Mouse (Mus musculus) left cerebral cortex, adult 8-10 months (tissue): ENCODE measurements around the gene Adat3. TPM values are rescaled to one million over a fixed set of nuclear protein-coding genes. Genes with fewer than 3 reads are reported as not detected.
A peak's percentile ranks its signal among the peaks of the same experiment; 100 is the strongest.

Source experiments
- DNase-seq, 2 experiments: peaks; one replicate each; pipeline ENCODE4 v3.0.0; 2022; ENCODE audit warnings: low spot score in 2 of 2
- total RNA-seq, 4 experiments: library from RNA; stranded (reverse); gene quantifications; 2 replicates each; pipeline ENCODE4 v1.2.4; 2022

Gene Adat3
- total RNA-seq, result 1 to 10 TPM in 3 of 4 experiments, not detected in 1; 1.3 to 4.1 (median 3.4) TPM

GRCm38 (mm10) chr10:80602698-80603325, at the start of gene Adat3, which contains the start of gene Scamp4:
Adat3 (plus strand) TSS chr10:80602880.
Scamp4 (plus strand) TSS chr10:80602872.
- peak; percentile 94 to 97 for DNase-seq

DNA sequence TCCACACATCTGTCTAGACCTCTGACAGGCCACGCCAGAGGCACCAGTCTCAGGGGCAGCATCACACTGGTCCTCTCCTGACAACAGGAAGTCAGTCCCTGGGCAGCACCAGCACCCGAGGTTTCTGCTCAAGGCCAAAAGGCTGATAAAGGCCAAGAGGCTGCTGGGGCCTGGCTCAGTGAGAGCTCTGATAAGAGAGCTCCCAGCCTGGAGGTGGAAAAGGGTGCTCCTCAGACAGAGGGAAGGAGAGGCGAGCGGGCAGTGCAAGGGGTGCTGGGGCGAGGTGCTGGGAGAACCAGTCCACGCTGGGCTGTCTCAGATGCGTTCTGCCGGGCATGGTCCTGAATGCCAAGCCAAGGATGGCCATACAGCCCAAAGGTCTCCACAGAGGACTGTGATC, 49.1 kb upstream of the Adat3 start:
- DNase-seq, result no peak

DNA sequence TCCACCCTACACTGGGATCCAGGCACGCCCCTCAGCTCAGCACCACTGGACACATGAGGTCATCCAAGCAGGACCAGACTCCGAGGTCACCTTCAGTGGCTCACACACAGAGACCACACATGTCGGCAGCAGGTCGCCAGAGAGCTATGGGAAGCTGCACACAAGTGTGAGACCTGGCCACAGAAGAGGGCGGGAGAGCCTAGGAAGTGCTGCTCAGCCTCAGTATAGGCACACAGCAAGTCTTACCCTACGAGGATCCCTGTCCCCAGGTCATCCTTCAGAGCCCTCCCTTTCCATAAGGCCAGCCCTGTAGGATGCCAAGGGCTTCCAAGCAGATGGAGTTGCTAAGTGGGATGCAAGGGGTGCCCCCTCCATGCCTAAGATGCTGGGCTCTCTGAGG, 48.7 kb upstream of the Adat3 start:
- no peak for DNase-seq

GRCm38 (mm10) chr10:80557346-80557965, 45.2 kb upstream of the Adat3 start:
- peak in 1 of 2 experiments; percentile 79 for DNase-seq

GRCm38 (mm10) chr10:80559431-80559830, 43.2 kb upstream of the Adat3 start:
- no peak for DNase-seq

- DNase-seq, result no peak
Measured at GRCm38 (mm10) chr10:80560621-80561020, 42.1 kb upstream of the Adat3 start.

DNA sequence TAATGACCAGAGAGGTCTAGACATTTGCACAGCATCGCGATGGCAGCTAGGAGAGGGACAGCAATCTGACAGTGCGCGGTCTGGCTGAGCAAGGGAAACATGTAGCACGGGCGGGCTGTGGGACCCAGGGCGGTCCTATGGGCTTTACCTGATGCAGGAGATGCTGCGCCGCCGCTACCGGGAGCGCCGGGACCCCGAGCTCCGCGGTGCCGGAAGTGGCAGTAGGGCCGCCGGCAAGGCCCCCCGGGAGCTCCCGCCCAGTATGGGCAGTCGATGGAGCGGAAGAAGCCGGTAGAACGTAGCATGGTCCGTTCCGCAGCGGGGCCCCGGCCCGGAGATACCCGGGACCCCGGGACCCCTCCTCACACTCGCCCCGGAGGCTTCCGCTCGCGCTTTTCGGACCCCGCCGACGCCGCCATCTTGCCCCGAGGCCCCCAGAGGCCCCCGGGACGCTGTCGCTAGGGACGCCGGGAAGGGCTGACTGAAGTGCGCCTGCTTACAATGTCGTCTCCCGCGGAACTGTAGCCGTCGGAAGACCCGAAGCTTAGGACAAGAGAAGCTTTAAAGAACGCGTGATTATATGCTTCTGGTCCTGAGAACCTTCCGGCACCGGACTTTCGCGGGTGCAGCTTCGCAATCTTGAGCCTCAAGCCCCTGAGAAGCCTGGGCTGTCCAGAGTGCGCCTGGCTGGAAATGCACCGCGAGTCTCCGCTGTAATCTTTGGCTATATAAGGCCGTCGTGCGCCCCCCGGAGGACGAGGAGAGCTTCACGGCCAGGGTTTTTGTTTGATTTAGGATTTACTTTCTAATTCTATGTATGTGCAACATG, 41.4 kb upstream of the Adat3 start, which contains the start of gene Rexo1:
Gene Rexo1 (minus strand): TSS at position 445 of the 829 bp plus-strand sequence.
- peak; percentile 89 to 92 for DNase-seq

DNA sequence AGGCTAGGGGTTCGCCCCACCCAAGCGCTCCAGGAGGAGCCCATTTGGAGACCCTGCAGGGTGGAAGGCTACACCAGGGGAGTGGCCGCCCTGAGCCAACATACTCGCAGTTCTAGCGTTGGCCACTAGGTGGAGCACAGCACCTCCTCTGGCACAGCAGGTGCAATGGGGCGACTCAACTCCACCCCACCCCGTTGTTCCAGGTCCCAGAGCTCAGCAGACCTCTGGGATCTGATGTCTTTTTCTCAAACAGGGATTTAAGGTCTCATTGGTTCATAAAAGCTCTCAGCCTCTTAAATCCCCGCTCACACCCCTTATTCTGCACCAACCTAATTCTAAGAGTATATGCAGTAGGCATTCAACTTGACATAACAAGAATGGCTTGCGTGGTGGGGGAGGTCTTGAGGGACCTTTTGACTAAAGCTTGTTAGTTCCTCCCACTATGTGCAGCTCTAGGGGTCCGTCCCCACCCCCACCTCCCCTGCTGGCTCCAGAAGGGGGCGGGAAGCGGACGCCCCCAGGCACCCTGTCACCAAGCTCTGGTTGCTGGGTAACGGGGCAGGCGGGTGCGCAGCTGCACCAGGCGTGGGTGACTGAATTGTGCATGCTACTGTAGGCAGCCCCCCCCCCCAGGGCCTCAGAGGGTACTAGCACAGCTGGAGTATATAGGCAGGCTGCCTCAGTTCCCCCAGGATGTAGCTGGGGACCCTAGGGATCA, 36.1 kb upstream of the Adat3 start:
- peak; percentile 85 to 91 for DNase-seq

GRCm38 (mm10) chr10:80568876-80569275, 33.8 kb upstream of the Adat3 start:
- no peak for DNase-seq

GRCm38 (mm10) chr10:80569664-80570066, 33.0 kb upstream of the Adat3 start:
- DNase-seq, result no peak

DNA sequence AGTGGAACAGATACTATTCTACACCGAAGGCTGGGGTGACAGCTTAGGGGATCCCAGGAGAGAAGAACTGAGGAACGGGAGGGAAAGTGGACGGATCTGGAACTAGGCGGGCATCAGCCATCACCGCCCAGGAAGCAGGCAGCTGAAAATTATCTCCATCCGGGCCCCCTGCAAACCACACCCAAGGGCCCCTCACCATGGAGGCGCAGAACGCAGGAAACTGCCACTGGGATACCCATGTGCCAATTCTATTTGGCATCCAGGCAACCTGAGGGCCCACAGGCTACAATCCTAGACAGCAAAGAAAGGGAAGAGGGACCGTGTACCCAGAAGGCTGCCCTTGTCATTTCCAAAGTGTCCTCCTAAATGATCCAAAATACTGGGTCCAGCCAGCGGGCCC, 32.3 kb upstream of the Adat3 start:
- no peak for DNase-seq

- peak in 1 of 2 experiments; percentile 58 for DNase-seq
Measured at GRCm38 (mm10) chr10:80570871-80571836, 31.5 kb upstream of the Adat3 start.

DNA sequence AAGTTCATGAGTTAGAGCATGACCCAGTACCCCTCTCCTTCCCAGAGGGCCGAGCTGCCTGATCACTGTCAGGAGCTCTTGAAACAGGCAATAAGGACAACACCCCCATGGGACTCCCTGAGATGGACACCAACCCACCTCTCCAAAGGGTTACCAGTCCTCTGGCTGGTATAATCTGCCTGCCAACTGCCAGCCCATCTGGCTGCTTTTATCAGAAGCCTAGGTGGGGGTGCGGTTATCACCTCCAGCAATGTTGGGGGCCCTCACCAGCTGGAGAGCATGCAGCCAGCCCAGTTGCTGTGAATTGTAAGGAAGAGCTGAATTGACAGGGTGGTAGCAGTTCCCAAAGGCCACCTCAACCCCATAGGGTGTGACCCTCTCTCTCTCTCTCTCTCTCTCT, 30.2 kb upstream of the Adat3 start:
- no peak for DNase-seq

DNA sequence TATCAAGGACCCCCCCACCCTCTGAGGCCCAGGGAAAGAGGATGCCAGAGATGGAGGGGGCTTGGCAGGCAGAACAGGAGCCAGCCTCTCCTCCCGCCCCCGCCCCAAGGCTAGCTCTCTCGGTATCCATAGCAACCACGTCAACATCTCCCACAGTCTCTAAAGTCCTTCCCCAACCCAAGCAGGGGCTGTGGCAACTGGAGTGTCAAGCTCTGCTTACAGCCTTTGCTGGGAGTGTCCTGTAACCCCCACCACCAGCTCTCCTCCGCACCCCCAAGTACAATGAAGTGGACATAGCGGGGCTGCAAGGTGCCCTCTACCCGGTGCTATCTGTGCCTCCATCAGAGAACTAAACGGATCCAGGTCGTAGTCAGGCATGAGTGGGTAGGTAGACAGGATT, 28.7 kb upstream of the Adat3 start:
- no peak for DNase-seq

DNA sequence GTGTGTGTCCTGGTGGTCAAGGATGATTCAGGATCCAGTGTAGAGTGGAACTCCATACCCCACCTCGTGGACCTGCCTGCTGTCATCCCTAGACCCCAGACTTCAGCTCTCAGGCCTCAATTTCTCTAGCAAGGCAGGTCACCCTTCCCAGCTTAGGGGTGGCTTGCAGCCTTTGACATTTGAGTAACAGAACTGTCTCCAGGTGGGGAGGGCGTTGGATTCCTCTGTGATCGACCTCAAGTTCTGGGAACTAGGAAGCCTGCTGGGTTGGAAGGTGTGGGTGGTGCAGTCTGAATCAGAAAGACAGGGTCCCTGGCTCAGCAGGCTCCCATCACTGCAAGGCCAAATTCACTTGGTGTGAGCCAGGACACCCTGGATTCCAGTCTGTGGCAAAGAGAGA, 27.8 kb upstream of the Adat3 start:
- no peak for DNase-seq

GRCm38 (mm10) chr10:80575925-80576324, 26.8 kb upstream of the Adat3 start:
- DNase-seq, result no peak

DNA sequence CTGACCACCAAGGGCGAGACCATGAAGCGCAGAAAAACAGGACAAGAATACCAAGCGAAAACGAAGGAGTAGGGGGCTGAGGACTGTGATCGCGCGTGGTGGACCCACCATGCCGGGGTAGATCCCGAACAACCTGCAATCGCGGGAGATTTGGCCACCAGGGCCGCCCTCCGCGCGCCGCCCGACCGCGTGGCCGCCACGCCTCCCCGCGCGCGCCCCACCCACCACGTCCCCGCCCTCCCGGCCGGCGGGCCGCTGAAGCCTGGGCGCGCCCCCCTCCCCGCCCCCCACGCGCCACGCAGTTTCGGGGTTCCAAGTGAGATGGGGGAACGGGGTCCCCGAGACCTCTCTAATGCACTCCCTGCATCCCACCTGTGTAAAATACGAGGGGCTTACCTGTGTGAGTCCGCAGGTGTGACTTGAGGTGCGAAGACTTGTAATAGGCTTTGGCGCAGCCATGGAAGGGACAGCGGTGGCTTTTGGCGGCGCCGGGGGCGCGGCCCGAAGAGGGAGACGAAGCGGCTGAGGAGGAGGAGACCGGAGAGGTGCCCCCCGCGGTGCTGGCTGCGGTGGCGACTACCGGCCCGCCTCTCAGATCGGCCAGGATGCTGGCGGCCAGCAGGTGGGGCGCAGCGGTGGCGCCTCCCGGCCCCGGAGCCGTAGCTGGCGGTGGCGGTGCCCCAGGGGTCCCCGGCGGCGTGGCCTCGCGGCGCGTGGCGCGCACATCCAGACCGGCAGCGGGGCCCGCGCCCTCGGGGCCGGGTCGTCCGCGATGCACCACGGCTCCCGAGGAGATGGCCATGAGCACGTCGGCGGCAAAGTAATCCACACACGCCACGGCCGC, 26.1 kb upstream of the Adat3 start:
- DNase-seq, result no peak

DNA sequence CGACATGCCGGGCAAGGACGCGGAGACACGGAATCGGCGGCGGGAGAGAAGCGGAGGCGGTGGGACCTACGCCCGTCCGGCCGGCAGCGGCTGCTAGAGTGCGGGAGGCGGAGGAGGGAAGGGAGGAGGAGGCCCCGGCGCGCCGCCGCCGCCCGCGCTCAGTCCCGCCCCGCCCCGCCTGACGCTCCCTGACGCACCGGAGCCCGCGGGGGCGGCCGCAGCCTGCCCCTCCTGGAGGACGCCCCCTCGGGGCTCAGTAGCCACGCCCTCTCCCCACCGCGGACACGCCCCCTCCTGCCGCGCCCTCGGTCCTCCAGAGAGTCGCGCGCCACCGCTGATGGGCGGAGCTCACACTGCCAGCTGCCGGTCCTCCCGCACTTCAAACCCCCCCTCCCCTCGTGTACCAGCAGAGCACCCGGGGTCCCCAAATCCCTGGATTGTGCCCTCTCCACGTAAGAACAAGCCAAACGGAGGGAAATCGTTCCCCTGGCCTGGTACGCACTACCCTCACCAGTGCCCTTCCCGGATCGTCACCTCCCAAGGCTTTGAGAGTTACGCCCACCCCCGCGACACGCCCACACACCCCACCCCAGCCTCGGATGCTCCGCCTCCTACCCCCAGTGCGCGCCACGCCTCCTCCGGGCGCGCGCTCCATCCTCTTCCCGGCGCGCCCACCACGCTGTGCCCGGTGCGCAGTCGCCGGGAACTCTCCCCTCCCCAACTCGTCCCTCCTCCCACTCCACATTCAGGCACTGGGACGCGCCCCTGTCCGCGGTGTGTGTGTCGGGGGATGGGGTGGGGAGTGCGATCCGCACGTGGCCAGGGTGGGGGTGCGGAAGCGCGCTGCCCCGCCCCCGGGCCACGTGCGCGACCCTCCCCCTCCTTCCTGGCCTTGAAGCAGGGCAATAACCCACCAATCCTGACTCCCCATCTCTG, 25.2 kb upstream of the Adat3 start, which contains the start of gene Klf16:
Gene Klf16 (minus strand): TSS at position 127 of the 936 bp plus-strand sequence.
- DNase-seq, result peak; percentile 92 to 97
